ENCODE assay signal across 12 mouse cellular contexts in genomic region chr13:62940721-62941120, GRCm38 (mm10). TPM values are rescaled to one million over a fixed set of nuclear protein-coding genes. Genes with fewer than 3 reads are reported as not detected.
DNase-seq lines count a peak whose midpoint lies in the region.
"Had no signal": no experiment of that assay in that cellular context is flagged by ENCODE, and none has a peak within 500 bp of the region (broad histone marks: within the 10 kb centered on the region; RNA-seq: fewer than 3 reads in every experiment).

No protein-coding gene starts in this region.

- intact Hi-C loops in left cerebral cortex, postnatal 14 days (cut with DNase I), result loop anchor here (5.0 kb wide), 1 partner anchor 92 kb away; no protein-coding TSS in a partner anchor

- peak; percentile 46 to 69 for DNase-seq in frontal cortex, postnatal 36 days (ENCODE audit: low spot score in 2 of 2)
- no peak for DNase-seq in frontal cortex, postnatal 25 days (ENCODE audit: low spot score in 2 of 2)
- peak; percentile 70 for DNase-seq in right cerebral cortex, adult 18-20 months
- no peak for DNase-seq in right cerebral cortex, postnatal 14 days
- peak; percentile 46 to 78 for DNase-seq in left cerebral cortex, postnatal 14 days (ENCODE audit: low spot score in 2 of 2)
- DNase-seq in telencephalon, adult 2 months (ENCODE audit: low read depth, low spot score), result peak; percentile 91
- no peak for DNase-seq in urinary bladder, postnatal 36 days (ENCODE audit: low spot score in 2 of 2)
- DNase-seq in spleen, adult 12 weeks (ENCODE audit: low spot score), result no peak
- DNase-seq: cerebellum, postnatal 14 days; heart, postnatal 36 days; kidney, adult 8-10 months; lung, postnatal 14 days had no signal

RNA-seq across cellular contexts. Expression of gene 2010111I01Rik, which starts 24.0 kb away (rescaled TPM):
- 100 to 1,000 TPM in 1 of 2 experiments, 10 to 100 TPM in 1; 80.6 to 105 TPM for total RNA-seq in left cerebral cortex, postnatal 14 days (2021)

RNA-seq across cellular contexts. Expression of gene Fbp1, which starts 52.6 kb away (rescaled TPM):
- under 1 TPM in 1 of 2 experiments, not detected in 1; 0.31 TPM for total RNA-seq in left cerebral cortex, postnatal 14 days (2021)
- total RNA-seq: heart, postnatal 36 days had no signal

Comparison
In these comparisons a context has a peak if more than half of its experiments do, and no peak if none do; other contexts are left out.
1. DNase-seq: peak in frontal cortex, postnatal 36 days (2 of 2), right cerebral cortex, adult 18-20 months (single experiment), left cerebral cortex, postnatal 14 days (2 of 2) and telencephalon, adult 2 months (single experiment); none in frontal cortex, postnatal 25 days (0 of 2), right cerebral cortex, postnatal 14 days (single experiment), urinary bladder, postnatal 36 days (0 of 2) and spleen, adult 12 weeks (single experiment).